Mouse (Mus musculus): Measurements from ENCODE around the gene Akna.

Gene Akna

GRCm38 (mm10) chr4:63403040-63403959, at the start of gene Akna:
Akna (minus strand) TSS chr4:63403354.
- peak; percentile 6 for DNase-seq (ENCODE audit: low read depth)

GRCm38 (mm10) chr4:63452555-63452954, 49.4 kb upstream of the Akna start:
- DNase-seq (ENCODE audit: low read depth) = no peak

GRCm38 (mm10) chr4:63450551-63450950, 47.4 kb upstream of the Akna start:
- no peak for DNase-seq (ENCODE audit: low read depth)

- DNase-seq (ENCODE audit: low read depth) = no peak
Measured at GRCm38 (mm10) chr4:63444362-63445066, 41.4 kb upstream of the Akna start.

GRCm38 (mm10) chr4:63443101-63443500, 39.9 kb upstream of the Akna start:
- DNase-seq (ENCODE audit: low read depth) = no peak

GRCm38 (mm10) chr4:63441616-63442015, 38.5 kb upstream of the Akna start:
- no peak for DNase-seq (ENCODE audit: low read depth)

GRCm38 (mm10) chr4:63440262-63440661, 37.1 kb upstream of the Akna start:
- no peak for DNase-seq (ENCODE audit: low read depth)

GRCm38 (mm10) chr4:63437968-63438367, 34.8 kb upstream of the Akna start:
- DNase-seq (ENCODE audit: low read depth) = no peak

GRCm38 (mm10) chr4:63437119-63437815, 34.1 kb upstream of the Akna start:
- DNase-seq (ENCODE audit: low read depth) = no peak

- no peak for DNase-seq (ENCODE audit: low read depth)
Measured at GRCm38 (mm10) chr4:63435402-63435801, 32.2 kb upstream of the Akna start.

- no peak for DNase-seq (ENCODE audit: low read depth)
Measured at GRCm38 (mm10) chr4:63431098-63431497, 27.9 kb upstream of the Akna start.

GRCm38 (mm10) chr4:63430357-63430756, 27.2 kb upstream of the Akna start:
- no peak for DNase-seq (ENCODE audit: low read depth)

GRCm38 (mm10) chr4:63426308-63426707, 23.2 kb upstream of the Akna start:
- no peak for DNase-seq (ENCODE audit: low read depth)

- no peak for DNase-seq (ENCODE audit: low read depth)
Measured at GRCm38 (mm10) chr4:63423811-63424210, 20.7 kb upstream of the Akna start.

- no peak for DNase-seq (ENCODE audit: low read depth)
Measured at GRCm38 (mm10) chr4:63423231-63423630, 20.1 kb upstream of the Akna start.

- DNase-seq (ENCODE audit: low read depth) = no peak
Measured at GRCm38 (mm10) chr4:63420143-63420920, 17.2 kb upstream of the Akna start.

GRCm38 (mm10) chr4:63418270-63418669, 15.1 kb upstream of the Akna start:
- no peak for DNase-seq (ENCODE audit: low read depth)

- peak; percentile 51 for DNase-seq (ENCODE audit: low read depth)
Measured at GRCm38 (mm10) chr4:63417318-63417957, 14.3 kb upstream of the Akna start.

- DNase-seq (ENCODE audit: low read depth) = no peak
Measured at GRCm38 (mm10) chr4:63414951-63415350, 11.8 kb upstream of the Akna start.

- DNase-seq (ENCODE audit: low read depth) = no peak
Measured at GRCm38 (mm10) chr4:63411222-63411621, 8.1 kb upstream of the Akna start.

- DNase-seq (ENCODE audit: low read depth) = no peak
Measured at GRCm38 (mm10) chr4:63410583-63410934, 7.4 kb upstream of the Akna start.

All from 416B (cell line).